Mouse (Mus musculus): ENCODE results near the gene Olfr493. TPM values are rescaled to one million over a fixed set of nuclear protein-coding genes. Genes with fewer than 3 reads are reported as not detected.

Olfr493 gene
- total RNA-seq (2015) (not detected in 2 replicates), total RNA-seq (2017) (not detected in 2 replicates)

DNA sequence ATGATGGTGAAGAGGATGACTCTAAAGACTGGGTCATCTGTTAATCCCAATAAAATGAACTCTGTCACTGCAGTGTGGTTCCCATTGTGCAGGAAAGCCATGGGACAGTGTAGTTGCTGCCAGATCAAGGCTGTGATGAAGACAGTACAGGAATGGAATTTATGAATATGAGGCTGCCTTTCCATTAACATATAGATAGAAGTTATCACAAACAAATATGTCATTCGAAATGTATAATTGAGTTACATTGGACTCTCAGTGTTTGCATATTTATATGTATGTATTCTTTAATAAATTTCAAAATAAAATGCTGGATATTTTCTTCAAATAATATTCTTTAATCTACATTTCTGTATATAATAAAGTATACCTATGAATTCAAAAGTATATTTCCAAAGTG, at the start of gene Olfr493:
Gene Olfr493, minus strand, starts transcription at position 101 of the 400 bp plus-strand sequence.
- no peak for ATAC-seq (ENCODE audit: poor library complexity, severe bottlenecking)

DNA sequence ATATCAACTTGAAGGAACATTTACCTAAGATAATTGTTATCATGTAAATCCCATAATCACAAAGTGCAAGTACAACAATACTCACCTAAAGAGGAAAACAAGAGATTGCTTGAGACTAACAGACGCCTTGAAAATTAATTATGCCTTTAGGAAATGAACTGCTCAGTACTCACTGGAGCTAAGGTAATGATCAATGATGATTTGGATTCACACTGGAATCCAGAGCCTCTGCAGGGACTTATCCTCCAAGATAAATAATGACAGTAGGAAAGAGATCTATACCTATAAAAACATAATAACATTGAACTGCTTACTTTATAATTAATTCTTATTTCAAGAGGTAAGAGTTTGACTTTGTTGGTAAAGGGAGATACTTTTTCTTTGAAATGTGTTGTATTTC, 46.1 kb upstream of the Olfr493 start, which contains the start of gene Olfr495:
Gene Olfr495, plus strand, starts transcription at position 301 of the 400 bp plus-strand sequence.
- no peak for ATAC-seq (ENCODE audit: poor library complexity, severe bottlenecking)

DNA sequence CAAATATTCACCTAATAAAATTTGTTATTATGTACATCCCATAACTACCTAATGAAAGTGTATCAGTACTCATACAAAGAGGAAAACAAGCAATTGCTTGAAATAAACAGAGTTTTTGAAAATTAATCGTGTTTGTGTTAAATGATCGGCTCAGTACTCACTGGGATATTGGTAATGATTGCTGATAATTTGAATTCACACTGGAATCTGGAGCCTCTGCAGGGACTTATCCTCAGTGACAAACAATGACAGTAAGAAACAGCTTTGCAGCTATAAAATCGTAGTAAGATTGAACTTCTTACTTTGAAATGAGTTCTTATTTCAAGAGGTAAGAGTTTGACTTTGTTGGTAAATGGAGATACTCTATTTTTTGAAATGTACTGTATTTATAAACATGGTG, 18.3 kb upstream of the Olfr493 start, which contains the start of gene Olfr494:
Gene Olfr494, plus strand, starts transcription at position 301 of the 400 bp plus-strand sequence.
- ATAC-seq (ENCODE audit: poor library complexity, severe bottlenecking): no peak

DNA sequence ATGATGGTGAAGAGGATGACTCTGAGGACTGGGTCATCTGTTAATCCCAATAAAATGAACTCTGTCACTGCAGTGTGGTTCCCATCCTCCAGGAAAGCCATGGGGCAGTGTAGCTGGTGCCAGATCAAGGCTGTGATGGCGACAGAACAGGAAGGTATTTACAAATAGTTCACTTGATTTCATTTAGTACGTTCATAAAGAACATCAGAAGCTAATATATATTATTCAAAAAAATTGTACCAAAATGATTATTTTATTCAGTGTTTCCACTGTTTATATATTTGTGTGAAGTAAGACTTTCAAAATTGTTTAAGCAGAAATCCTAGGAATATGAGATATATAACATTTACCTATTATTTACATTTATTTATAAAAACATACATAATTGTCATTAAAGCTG, 23.2 kb downstream of the Olfr493 start, which contains the start of gene Olfr492:
Gene Olfr492, minus strand, starts transcription at position 101 of the 400 bp plus-strand sequence.
- no peak for ATAC-seq (ENCODE audit: poor library complexity, severe bottlenecking)

DNA sequence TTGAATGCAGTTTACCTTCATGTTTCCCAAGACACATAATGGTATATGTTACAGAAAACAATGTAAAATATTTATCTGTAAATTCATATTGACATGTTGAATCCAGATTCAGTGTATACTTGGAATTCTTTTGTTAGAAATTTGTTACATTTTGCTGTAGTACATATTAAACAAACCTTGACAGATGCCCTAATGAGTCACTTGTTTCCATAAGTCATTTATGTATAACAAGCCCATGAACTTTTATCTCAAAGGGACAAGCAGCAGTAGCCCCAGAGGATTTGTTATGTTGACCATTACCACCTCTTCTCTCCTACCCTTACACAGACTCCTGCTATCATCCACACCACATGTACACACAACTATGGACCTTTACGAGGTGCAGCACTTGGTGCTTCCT, 33.6 kb downstream of the Olfr493 start, which contains the start of gene Olfr491:
Gene Olfr491, plus strand, starts transcription at position 301 of the 400 bp plus-strand sequence.
- no peak for ATAC-seq (ENCODE audit: poor library complexity, severe bottlenecking)

Other genes with a start within 250 kb of the Olfr493 start
- gene Olfr482, start 249.4 kb downstream of the Olfr493 start, total RNA-seq (2015): not detected in 2 replicates
- gene Olfr482, start 249.4 kb downstream of the Olfr493 start, total RNA-seq (2017): not detected in 2 replicates
- not detected in 2 replicates for gene Olfr483, start 246.1 kb downstream of the Olfr493 start, total RNA-seq (2015)
- not detected in 2 replicates for gene Olfr483, start 246.1 kb downstream of the Olfr493 start, total RNA-seq (2017)
- not detected in 2 replicates for gene Olfr484, start 219.5 kb downstream of the Olfr493 start, total RNA-seq (2015)
- gene Olfr484, start 219.5 kb downstream of the Olfr493 start, total RNA-seq (2017): not detected in 2 replicates
- not detected in 2 replicates for gene Olfr485, start 187.1 kb downstream of the Olfr493 start, total RNA-seq (2015)
- not detected in 2 replicates for gene Olfr485, start 187.1 kb downstream of the Olfr493 start, total RNA-seq (2017)
- gene Olfr486, start 174.2 kb downstream of the Olfr493 start, total RNA-seq (2015): not detected in 2 replicates
- not detected in 2 replicates for gene Olfr486, start 174.2 kb downstream of the Olfr493 start, total RNA-seq (2017)
- gene Olfr487, start 132.3 kb downstream of the Olfr493 start, total RNA-seq (2015): not detected in 2 replicates
- not detected in 2 replicates for gene Olfr487, start 132.3 kb downstream of the Olfr493 start, total RNA-seq (2017)
- gene Olfr488, start 88.6 kb downstream of the Olfr493 start, total RNA-seq (2015): not detected in 2 replicates
- gene Olfr488, start 88.6 kb downstream of the Olfr493 start, total RNA-seq (2017): not detected in 2 replicates
- gene Olfr490, start 58.0 kb downstream of the Olfr493 start, total RNA-seq (2015): not detected in 2 replicates
- gene Olfr490, start 58.0 kb downstream of the Olfr493 start, total RNA-seq (2017): not detected in 2 replicates
- gene Olfr491, start 33.5 kb downstream of the Olfr493 start, total RNA-seq (2015): not detected in 2 replicates
- gene Olfr491, start 33.5 kb downstream of the Olfr493 start, total RNA-seq (2017): not detected in 2 replicates
- gene Olfr492, start 23.3 kb downstream of the Olfr493 start, total RNA-seq (2015): not detected in 2 replicates
- gene Olfr492, start 23.3 kb downstream of the Olfr493 start, total RNA-seq (2017): not detected in 2 replicates
- gene Olfr494, start 18.4 kb upstream of the Olfr493 start, total RNA-seq (2015): not detected in 2 replicates
- not detected in 2 replicates for gene Olfr494, start 18.4 kb upstream of the Olfr493 start, total RNA-seq (2017)
- not detected in 2 replicates for gene Olfr495, start 46.2 kb upstream of the Olfr493 start, total RNA-seq (2015)
- gene Olfr495, start 46.2 kb upstream of the Olfr493 start, total RNA-seq (2017): not detected in 2 replicates
- not detected in 2 replicates for gene Olfr497, start 73.4 kb upstream of the Olfr493 start, total RNA-seq (2015)
- gene Olfr497, start 73.4 kb upstream of the Olfr493 start, total RNA-seq (2017): not detected in 2 replicates
- gene Olfr498, start 118.3 kb upstream of the Olfr493 start, total RNA-seq (2015): not detected in 2 replicates
- not detected in 2 replicates for gene Olfr498, start 118.3 kb upstream of the Olfr493 start, total RNA-seq (2017)
- gene Olfr502, start 178.1 kb upstream of the Olfr493 start, total RNA-seq (2015): not detected in 2 replicates
- not detected in 2 replicates for gene Olfr502, start 178.1 kb upstream of the Olfr493 start, total RNA-seq (2017)
- not detected in 2 replicates for gene Olfr503, start 197.5 kb upstream of the Olfr493 start, total RNA-seq (2015)
- gene Olfr503, start 197.5 kb upstream of the Olfr493 start, total RNA-seq (2017): not detected in 2 replicates
- not detected in 2 replicates for gene Olfr504, start 218.8 kb upstream of the Olfr493 start, total RNA-seq (2015)
- gene Olfr504, start 218.8 kb upstream of the Olfr493 start, total RNA-seq (2017): not detected in 2 replicates